Mouse (Mus musculus) c-Kit-positive CD71-positive TER-119-negative erythroid progenitor cells, embryonic 14.5 days (primary cell): ENCODE data around the gene Igf1r.
A peak's percentile ranks its signal among the peaks of the same experiment; 100 is the strongest.

ENCODE experiments used
- DNase-seq: peaks from one replicate; pipeline ENCODE4 v3.0.0-alpha.2; 2013; ENCODE audit warnings: low read depth

Gene Igf1r

DNA sequence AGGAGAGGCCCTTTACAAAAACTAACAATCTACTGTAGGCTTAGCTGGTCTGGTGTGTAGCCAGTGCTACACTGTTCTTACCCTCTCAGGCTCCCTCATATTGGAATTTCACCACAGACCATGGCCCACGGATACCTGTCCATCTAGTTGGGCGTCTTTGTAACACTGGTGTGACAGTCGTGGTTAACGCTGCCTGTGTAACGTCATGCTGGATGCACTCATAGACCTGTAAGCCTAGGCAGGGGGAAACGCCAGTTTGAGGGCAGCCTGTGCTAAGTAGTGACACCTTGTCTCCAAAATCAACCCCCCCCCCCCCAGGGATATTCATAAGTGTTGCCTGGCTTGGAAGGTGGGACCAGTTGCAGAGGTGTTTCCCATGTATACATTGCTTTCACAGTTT lies 4.7 kb downstream of the Igf1r start:
- DNase-seq, result no peak

DNA sequence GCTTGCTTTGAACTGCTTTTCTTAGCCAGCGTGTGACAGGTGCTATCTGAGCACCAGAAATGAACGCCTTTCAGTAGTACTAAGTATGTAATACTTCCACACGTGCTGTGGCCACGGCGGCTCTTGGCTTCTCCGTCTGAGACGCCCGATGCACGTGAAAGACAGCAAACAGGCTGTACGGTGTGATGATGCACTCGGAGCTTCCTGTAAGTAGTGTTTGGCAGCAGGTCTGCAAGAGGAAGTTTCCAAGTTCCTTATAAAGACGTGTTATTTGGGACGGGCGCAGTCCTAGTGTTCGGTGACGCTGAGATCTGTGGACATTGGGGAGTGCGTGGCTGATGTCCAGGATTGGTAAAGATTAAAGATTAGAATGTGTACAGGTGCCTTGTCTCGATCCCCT lies 5.4 kb downstream of the Igf1r start:
- DNase-seq, result no peak

DNA sequence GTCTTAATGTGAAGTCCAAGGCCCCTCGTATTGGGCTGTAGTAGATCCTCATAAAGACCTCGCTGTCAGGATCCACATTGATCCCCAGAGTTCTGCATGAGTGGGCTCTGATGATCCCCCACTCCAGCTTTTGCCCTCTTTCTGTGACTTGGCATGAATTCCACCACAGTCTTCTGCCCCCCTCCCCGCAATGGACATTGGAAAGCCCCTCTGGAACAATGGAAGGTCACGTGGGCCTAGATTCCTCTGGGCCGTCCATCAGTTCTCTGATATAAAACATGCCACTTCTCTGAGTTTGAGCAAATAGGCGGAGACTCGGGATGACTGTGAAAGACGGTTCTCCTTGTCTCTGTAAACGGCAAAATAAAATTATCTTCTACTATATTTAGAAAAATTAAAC lies 8.1 kb downstream of the Igf1r start:
- DNase-seq, result no peak

DNA sequence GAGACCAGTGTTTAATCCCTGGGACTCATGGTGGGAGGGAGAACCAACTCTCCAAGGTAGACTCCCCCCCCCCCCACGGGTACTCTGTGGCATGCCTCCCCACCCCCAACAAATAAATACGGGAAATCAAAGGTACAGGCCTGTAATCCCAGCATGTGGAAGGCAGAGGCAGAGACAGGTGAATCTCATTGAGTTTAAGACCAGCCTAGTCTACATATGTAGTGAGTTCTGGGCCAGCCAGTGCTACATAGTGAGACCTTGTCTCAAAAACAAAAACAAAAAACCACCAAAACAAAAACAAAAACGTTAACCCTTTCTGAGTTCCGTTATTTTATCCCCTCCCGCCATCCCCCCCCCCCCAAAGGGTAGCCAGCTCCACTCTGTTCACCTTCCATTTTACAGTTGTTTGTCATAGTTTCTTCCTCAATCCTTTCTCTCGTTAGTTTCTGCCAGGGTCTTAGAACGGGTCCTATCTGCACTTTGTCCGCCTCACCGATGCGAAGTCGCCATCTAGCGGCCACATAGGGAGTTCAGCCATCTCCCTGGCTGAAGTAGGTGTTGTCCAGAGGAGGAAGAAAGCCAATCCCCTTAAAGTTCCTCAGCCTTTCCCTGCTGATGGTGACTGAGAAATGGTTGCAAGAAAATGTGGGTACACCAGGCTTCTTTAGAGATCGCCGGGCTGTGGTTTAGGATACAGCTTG lies 9.1 kb downstream of the Igf1r start:
- DNase-seq, result no peak

DNA sequence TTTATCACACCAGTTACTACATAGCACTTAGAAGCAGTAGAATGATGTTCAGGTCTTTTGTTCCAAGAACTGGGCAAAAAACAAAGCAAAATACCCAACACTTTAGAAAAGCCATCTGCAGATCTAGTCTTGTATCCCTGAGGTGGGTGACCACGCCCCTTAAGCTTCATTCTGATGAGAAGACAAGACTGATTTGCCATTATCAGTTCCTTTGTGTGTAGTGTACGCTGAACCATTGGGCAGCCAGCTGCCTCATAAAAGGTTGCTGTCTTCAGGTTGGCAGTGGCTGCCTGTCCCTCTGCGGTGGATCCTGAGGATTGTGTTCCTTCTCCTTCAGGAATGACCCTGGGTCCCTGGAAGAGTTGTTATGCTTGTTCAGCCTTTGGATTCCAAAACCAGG lies 11.1 kb downstream of the Igf1r start:
- DNase-seq, result no peak

- DNase-seq, result no peak
Observed at GRCm38 (mm10) chr7:67968394-67968793, 15.8 kb downstream of the Igf1r start.

GRCm38 (mm10) chr7:67969076-67969475 lies 16.4 kb downstream of the Igf1r start:
- no peak for DNase-seq

- peak; percentile 81 for DNase-seq
Observed at GRCm38 (mm10) chr7:67973180-67974014, 20.8 kb downstream of the Igf1r start.

GRCm38 (mm10) chr7:67981956-67982355 lies 29.3 kb downstream of the Igf1r start:
- no peak for DNase-seq

DNA sequence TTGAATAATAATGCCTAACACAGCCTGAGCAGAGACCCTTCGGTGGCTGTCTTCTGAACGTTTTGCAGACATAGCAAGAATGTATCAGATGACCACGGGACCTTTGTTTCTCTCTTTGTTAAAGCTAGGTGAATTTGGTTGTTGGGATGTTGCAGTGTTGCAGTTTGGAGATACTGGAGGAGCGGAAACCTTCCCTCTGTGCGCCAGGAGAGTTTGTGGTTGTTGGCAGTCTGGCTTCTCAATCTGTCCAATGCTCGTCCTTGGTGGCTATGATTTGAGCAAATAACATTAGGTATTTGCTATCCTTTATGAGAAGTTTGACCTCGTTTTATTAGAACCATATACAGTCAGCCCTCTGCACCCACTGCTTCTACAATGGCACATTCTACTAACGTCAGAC lies 30.2 kb downstream of the Igf1r start:
- DNase-seq, result no peak

GRCm38 (mm10) chr7:67983451-67983850 lies 30.8 kb downstream of the Igf1r start:
- DNase-seq, result no peak

GRCm38 (mm10) chr7:67985003-67985416 lies 32.4 kb downstream of the Igf1r start:
- peak; percentile 63 for DNase-seq

- no peak for DNase-seq
Observed at GRCm38 (mm10) chr7:67985511-67985910, 32.9 kb downstream of the Igf1r start.

GRCm38 (mm10) chr7:67986277-67986676 lies 33.6 kb downstream of the Igf1r start:
- no peak for DNase-seq

GRCm38 (mm10) chr7:67986816-67987215 lies 34.2 kb downstream of the Igf1r start:
- DNase-seq, result no peak

DNA sequence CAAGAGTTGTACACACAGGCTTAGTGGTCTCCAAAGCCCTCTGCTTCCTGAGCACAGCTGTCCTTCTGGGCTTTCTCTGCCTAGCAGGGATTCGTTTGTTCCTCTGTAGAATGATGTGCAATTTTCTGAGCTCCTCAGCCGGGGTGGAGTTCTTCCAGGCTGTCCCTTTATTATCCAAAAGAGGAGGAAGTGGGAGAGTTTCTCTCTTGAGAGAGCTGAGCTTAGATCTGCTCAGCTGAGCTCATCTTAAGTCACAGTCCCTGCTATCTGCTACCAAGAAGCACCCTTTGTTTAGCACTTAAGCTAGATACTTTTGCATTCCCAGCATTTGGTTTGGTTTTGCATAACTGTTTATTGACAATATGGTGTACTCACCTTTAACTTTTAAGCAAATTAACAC lies 36.7 kb downstream of the Igf1r start:
- DNase-seq, result no peak

- no peak for DNase-seq
Observed at GRCm38 (mm10) chr7:67993614-67994013, 41.0 kb downstream of the Igf1r start.

GRCm38 (mm10) chr7:67994346-67994858 lies 41.8 kb downstream of the Igf1r start:
- no peak for DNase-seq

DNA sequence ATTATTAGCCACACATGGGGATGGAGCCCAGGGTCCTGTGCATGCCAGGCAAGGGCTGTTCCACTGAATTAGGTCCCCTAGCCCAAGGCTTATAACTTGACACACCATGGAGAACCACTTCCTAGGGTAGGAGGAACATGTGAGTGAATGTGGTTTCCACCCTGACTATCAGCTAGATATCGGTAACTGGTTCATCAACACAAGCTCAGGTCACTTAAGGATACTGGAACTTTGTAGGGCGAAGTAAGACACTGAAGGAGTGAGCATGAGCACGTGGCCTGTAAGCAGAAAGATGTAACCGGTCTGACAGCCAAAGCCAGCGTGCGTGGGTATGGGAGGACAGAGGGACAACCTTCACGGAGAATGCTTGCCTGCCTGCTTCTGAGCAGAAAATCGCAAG lies 42.6 kb downstream of the Igf1r start:
- no peak for DNase-seq

GRCm38 (mm10) chr7:67996202-67996960 lies 43.8 kb downstream of the Igf1r start:
- no peak for DNase-seq

DNA sequence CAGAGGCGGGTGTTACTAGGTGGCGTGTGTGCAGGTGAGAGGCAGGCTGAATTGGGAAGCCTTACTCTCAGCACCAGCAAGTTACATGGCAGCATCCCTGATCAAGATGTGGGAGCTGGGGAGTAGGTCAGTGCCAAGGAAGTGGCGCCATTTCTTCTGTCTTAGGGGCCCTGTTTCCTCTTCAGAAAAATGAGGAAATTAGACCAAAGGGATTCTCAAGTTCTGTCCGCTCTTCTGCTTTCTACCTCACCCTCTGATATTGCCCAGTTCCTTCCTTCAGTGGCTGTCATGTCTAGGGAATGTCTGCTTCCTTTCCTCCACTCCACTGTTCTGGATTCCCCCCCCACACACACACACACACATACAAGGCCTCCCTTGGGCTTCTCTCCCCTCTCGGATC lies 48.6 kb downstream of the Igf1r start:
- no peak for DNase-seq

GRCm38 (mm10) chr7:68006074-68006473 lies 53.4 kb downstream of the Igf1r start:
- DNase-seq, result no peak

- DNase-seq, result no peak
Observed at GRCm38 (mm10) chr7:68006496-68006895, 53.9 kb downstream of the Igf1r start.
